Comparison of ENCODE assay signal across 9 mouse cellular contexts in genomic region chr7:130552780-130553179, GRCm38 (mm10). TPM values are rescaled to one million over a fixed set of nuclear protein-coding genes. Genes with fewer than 3 reads are reported as not detected.
A peak's percentile ranks its signal among the peaks of the same experiment; 100 is the strongest.
DNase-seq lines count a peak whose midpoint lies in the region; ATAC-seq and TF ChIP-seq lines count a peak whose summit lies in the region.
"Had no signal": no experiment of that assay in that cellular context is flagged by ENCODE, and none has a peak within 500 bp of the region (broad histone marks: within the 10 kb centered on the region; RNA-seq: fewer than 3 reads in every experiment).

No protein-coding gene starts in this region.

- H3K4me3 ChIP-seq in forebrain, embryonic 14.5 days (ENCODE audit: low read depth, low read length): no peak overlapping the region
- no peak overlapping the region for H3K4me3 ChIP-seq in forebrain, postnatal 0 days (ENCODE audit: low read depth, low read length)
- H3K4me3 ChIP-seq in heart, embryonic 13.5 days: no peak overlapping the region
- no peak overlapping the region for H3K4me3 ChIP-seq in stomach, postnatal 0 days (ENCODE audit: low read depth, low read length)
- H3K4me3 ChIP-seq: limb, embryonic 15.5 days had no signal

- peaks cover 3% of the 10 kb centered on the region; the same call in 1 of the 2 replicates for H3K4me1 ChIP-seq in forebrain, embryonic 14.5 days (ENCODE audit: control insufficient read depth, insufficient read depth, low read length)
- H3K4me1 ChIP-seq in forebrain, postnatal 0 days (ENCODE audit: insufficient read depth): no peaks in the 10 kb centered on the region
- peaks cover 4% of the 10 kb centered on the region; the same call in 1 of the 2 replicates for H3K4me1 ChIP-seq in heart, embryonic 13.5 days
- H3K4me1 ChIP-seq in stomach, postnatal 0 days (replicated peaks; ENCODE audit: control insufficient read depth, insufficient read depth): no peaks in the 10 kb centered on the region

- H3K27ac ChIP-seq in forebrain, embryonic 14.5 days (ENCODE audit: low read depth, low read length): no peak overlapping the region
- H3K27ac ChIP-seq in forebrain, postnatal 0 days (ENCODE audit: low read depth, low read length): no peak overlapping the region
- 0 out of 2 replicates have a peak overlapping the region, but pooled peaks have one; percentile 18 for H3K27ac ChIP-seq in heart, embryonic 13.5 days (replicated peaks)
- H3K27ac ChIP-seq in stomach, postnatal 0 days (replicated peaks): peak overlapping the region; percentile 40; the same call in 1 of the 2 replicates
- H3K27ac ChIP-seq: limb, embryonic 15.5 days had no signal

- no peak for ATAC-seq in forebrain, embryonic 14.5 days
- no peak for ATAC-seq in forebrain, postnatal 0 days
- no peak for ATAC-seq in heart, embryonic 13.5 days (ENCODE audit: extremely low read depth, insufficient number of reproducible peaks, low FRiP score, low TSS enrichment)
- ATAC-seq in stomach, postnatal 0 days (ENCODE audit: low FRiP score, low TSS enrichment): no peak

- DNase-seq in forebrain, embryonic 14.5 days (ENCODE audit: low spot score): peak; percentile 29
- DNase-seq in forebrain, postnatal 0 days: no peak
- peak; percentile 18 for DNase-seq in urinary bladder, postnatal 14 days (ENCODE audit: low spot score)
- no peak for DNase-seq in urinary bladder, adult 18-20 months (ENCODE audit: low spot score in 2 of 2)
- no peak for DNase-seq in stomach, postnatal 0 days (ENCODE audit: low spot score)
- DNase-seq in right cerebral cortex, postnatal 14 days: no peak
- no peak for DNase-seq in left cerebral cortex, postnatal 14 days (ENCODE audit: low spot score in 2 of 2)

- no peaks in the 10 kb centered on the region for H3K27me3 ChIP-seq in forebrain, embryonic 14.5 days (replicated peaks; ENCODE audit: control insufficient read depth, insufficient read depth, low read length)
- H3K27me3 ChIP-seq in forebrain, postnatal 0 days (ENCODE audit: insufficient read depth, low read length): no peaks in the 10 kb centered on the region
- no peaks in the 10 kb centered on the region for H3K27me3 ChIP-seq in heart, embryonic 13.5 days (replicated peaks)
- H3K27me3 ChIP-seq in stomach, postnatal 0 days (ENCODE audit: control insufficient read depth, insufficient read depth, low read length): no peaks in the 10 kb centered on the region
- H3K27me3 ChIP-seq: limb, embryonic 15.5 days had no signal

- no peak overlapping the region for H3K9ac ChIP-seq in forebrain, embryonic 14.5 days (ENCODE audit: low read length)
- no peak overlapping the region for H3K9ac ChIP-seq in forebrain, postnatal 0 days
- 0 out of 2 replicates have a peak overlapping the region, but pooled peaks have one; percentile 14 for H3K9ac ChIP-seq in heart, embryonic 13.5 days
- H3K9ac ChIP-seq in stomach, postnatal 0 days (ENCODE audit: low read length): no peak overlapping the region
- H3K9ac ChIP-seq: limb, embryonic 15.5 days had no signal

- TF ChIP-seq EP300 in stomach, postnatal 0 days (optimal IDR thresholded peaks at IDR 0.05): no peak

- H3K4me2 ChIP-seq in forebrain, embryonic 14.5 days (ENCODE audit: low read length): no peak overlapping the region
- H3K4me2 ChIP-seq in forebrain, postnatal 0 days (ENCODE audit: low read depth): no peak overlapping the region
- H3K4me2 ChIP-seq in heart, embryonic 13.5 days: no peak overlapping the region
- no peak overlapping the region for H3K4me2 ChIP-seq in stomach, postnatal 0 days (replicated peaks; ENCODE audit: low read depth)
- H3K4me2 ChIP-seq: limb, embryonic 15.5 days had no signal

- H3K36me3 ChIP-seq in forebrain, embryonic 14.5 days (ENCODE audit: control insufficient read depth, insufficient read depth, low read length): no peaks in the 10 kb centered on the region
- no peaks in the 10 kb centered on the region for H3K36me3 ChIP-seq in forebrain, postnatal 0 days (ENCODE audit: insufficient read depth)
- no peaks in the 10 kb centered on the region for H3K36me3 ChIP-seq in heart, embryonic 13.5 days
- H3K36me3 ChIP-seq in stomach, postnatal 0 days (ENCODE audit: control insufficient read depth, insufficient read depth, low read length): no peaks in the 10 kb centered on the region
- H3K36me3 ChIP-seq: limb, embryonic 15.5 days had no signal

- intact Hi-C loops in left cerebral cortex, postnatal 14 days (cut with DNase I): no loop called here

- TF ChIP-seq CTCF in forebrain, postnatal 0 days (IDR thresholded peaks at IDR 0.05; ENCODE audit: low read depth): no peak
- TF ChIP-seq CTCF in stomach, postnatal 0 days (IDR thresholded peaks at IDR 0.05; ENCODE audit: low read depth): no peak

- 50% methylated on average over 5 of the region's 5 CpGs for WGBS in forebrain, embryonic 14.5 days
- WGBS in forebrain, postnatal 0 days: 53% methylated on average over 5 of the region's 5 CpGs
- 36% methylated on average over 5 of the region's 5 CpGs for WGBS in heart, embryonic 13.5 days
- WGBS in stomach, postnatal 0 days: 55% methylated on average over 5 of the region's 5 CpGs

- H3K9me3 ChIP-seq in forebrain, embryonic 14.5 days (replicated peaks; ENCODE audit: control insufficient read depth, low read length): no peaks in the 10 kb centered on the region
- no peaks in the 10 kb centered on the region for H3K9me3 ChIP-seq in forebrain, postnatal 0 days (ENCODE audit: low read length)
- no peaks in the 10 kb centered on the region for H3K9me3 ChIP-seq in heart, embryonic 13.5 days
- 0 out of 2 replicates have a peak, but pooled peaks cover 2% of the 10 kb centered on the region for H3K9me3 ChIP-seq in stomach, postnatal 0 days (ENCODE audit: control insufficient read depth, low read length)
- H3K9me3 ChIP-seq: limb, embryonic 15.5 days had no signal

RNA-seq across cellular contexts. Expression of gene Nsmce4a, which starts 20.1 kb away (rescaled TPM):
- 130 and 154 TPM in 2 replicates for polyA plus RNA-seq in forebrain, embryonic 14.5 days (2014; fragmentation: Nextera tagmentation; extraction: Ambion mirVana)
- 52.5 and 58.6 TPM in 2 replicates for total RNA-seq in forebrain, postnatal 0 days (2014; rRNA removed)
- 76.8 and 87.6 TPM in 2 replicates for polyA plus RNA-seq in forebrain, postnatal 0 days (2015; fragmentation: Nextera tagmentation; extraction: Ambion mirVana)
- 124 and 134 TPM in 2 replicates for polyA plus RNA-seq in heart, embryonic 13.5 days (2015; fragmentation: Nextera tagmentation; extraction: Ambion mirVana)
- 89.7 and 93.1 TPM in 2 replicates for polyA plus RNA-seq in stomach, postnatal 0 days (2015; fragmentation: Nextera tagmentation; extraction: Ambion mirVana)
- 10 to 100 TPM; 28.0 to 31.0 TPM for total RNA-seq in left cerebral cortex, postnatal 14 days (2021)

RNA-seq across cellular contexts. Expression of gene Tacc2, which starts 24.5 kb away (rescaled TPM):
- polyA plus RNA-seq in forebrain, embryonic 14.5 days (2014; fragmentation: Nextera tagmentation; extraction: Ambion mirVana): 40.2 and 47.9 TPM in 2 replicates
- 49.1 and 54.1 TPM in 2 replicates for total RNA-seq in forebrain, postnatal 0 days (2014; rRNA removed)
- polyA plus RNA-seq in forebrain, postnatal 0 days (2015; fragmentation: Nextera tagmentation; extraction: Ambion mirVana): 51.3 and 60.9 TPM in 2 replicates
- polyA plus RNA-seq in heart, embryonic 13.5 days (2015; fragmentation: Nextera tagmentation; extraction: Ambion mirVana): 40.6 and 42.5 TPM in 2 replicates
- polyA plus RNA-seq in stomach, postnatal 0 days (2015; fragmentation: Nextera tagmentation; extraction: Ambion mirVana): 15.6 and 17.1 TPM in 2 replicates
- 10 to 100 TPM; 68.9 to 70.3 TPM for total RNA-seq in left cerebral cortex, postnatal 14 days (2021)

RNA-seq across cellular contexts. Expression of gene Ate1, which starts 32.6 kb away (rescaled TPM):
- 73.7 and 85.8 TPM in 2 replicates for polyA plus RNA-seq in forebrain, embryonic 14.5 days (2014; fragmentation: Nextera tagmentation; extraction: Ambion mirVana)
- total RNA-seq in forebrain, postnatal 0 days (2014; rRNA removed): 44.2 and 50.8 TPM in 2 replicates
- polyA plus RNA-seq in forebrain, postnatal 0 days (2015; fragmentation: Nextera tagmentation; extraction: Ambion mirVana): 65.6 and 97.7 TPM in 2 replicates
- polyA plus RNA-seq in heart, embryonic 13.5 days (2015; fragmentation: Nextera tagmentation; extraction: Ambion mirVana): 49.6 and 59.6 TPM in 2 replicates
- 40.4 and 56.4 TPM in 2 replicates for polyA plus RNA-seq in stomach, postnatal 0 days (2015; fragmentation: Nextera tagmentation; extraction: Ambion mirVana)
- total RNA-seq in left cerebral cortex, postnatal 14 days (2021): 10 to 100 TPM; 52.2 to 54.0 TPM

Comparison
In these comparisons a context has a peak if more than half of its experiments do, and no peak if none do; other contexts are left out.
1. DNase-seq: peak in forebrain, embryonic 14.5 days (single experiment) and urinary bladder, postnatal 14 days (single experiment); none in forebrain, postnatal 0 days (single experiment), urinary bladder, adult 18-20 months (0 of 2), stomach, postnatal 0 days (single experiment), right cerebral cortex, postnatal 14 days (single experiment) and left cerebral cortex, postnatal 14 days (0 of 2).
2. H3K27ac ChIP-seq: peak in heart, embryonic 13.5 days (single experiment) and stomach, postnatal 0 days (single experiment); none in forebrain, embryonic 14.5 days (single experiment) and forebrain, postnatal 0 days (single experiment).